Mouse (Mus musculus): ENCODE measurements around the gene Kif20b. TPM values are rescaled to one million over a fixed set of nuclear protein-coding genes. Genes with fewer than 3 reads are reported as not detected.

The Kif20b gene
- polyA plus RNA-seq, 1 experiment from 2014 or later: 89.3 TPM

DNA sequence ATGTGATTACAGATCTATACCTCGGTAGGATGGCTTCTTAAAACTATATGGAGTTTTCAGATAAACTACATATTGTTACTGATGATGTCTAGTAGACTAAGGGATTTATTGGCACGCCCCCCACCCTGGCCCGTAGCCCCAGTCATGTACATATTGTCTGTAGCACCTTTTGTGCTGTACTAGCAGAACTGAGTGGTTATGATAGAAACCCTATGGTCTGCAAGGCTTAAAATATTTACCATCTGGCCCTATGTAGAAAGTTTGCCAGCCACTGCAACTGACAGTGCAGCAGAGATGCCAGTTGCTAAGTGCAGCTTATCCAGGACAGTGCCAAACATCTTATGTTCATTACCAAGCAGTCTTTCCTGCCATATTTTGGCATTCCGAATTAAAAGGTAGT, 68.3 kb downstream of the Kif20b start:
- 64% methylated on average over 4 of the region's 4 CpGs for WGBS
- H3K36me3 ChIP-seq (ENCODE audit: insufficient read depth): no peaks in the 10 kb centered on the region
- no peaks in the 10 kb centered on the region for H3K9me3 ChIP-seq (ENCODE audit: low read depth, low read length)
- ATAC-seq (ENCODE audit: insufficient read depth) (no peak), DNase-seq (peak; percentile 13)
- H3K27me3 ChIP-seq (ENCODE audit: insufficient read depth, low read length): no peaks in the 10 kb centered on the region
- no peaks in the 10 kb centered on the region for H3K4me1 ChIP-seq (ENCODE audit: insufficient read depth)
- H3K9ac ChIP-seq: no peak overlapping the region
- no peak for TF ChIP-seq CTCF (IDR thresholded peaks at IDR 0.05; ENCODE audit: low read depth)
- H3K4me2 ChIP-seq: no peak overlapping the region
- H3K27ac ChIP-seq (ENCODE audit: low read depth): no peak overlapping the region
- H3K4me3 ChIP-seq (ENCODE audit: low read depth, low read length): no peak overlapping the region

GRCm38 (mm10) chr19:34992969-34993527, 70.9 kb downstream of the Kif20b start:
- ATAC-seq (ENCODE audit: insufficient read depth) (peak; percentile 63; the same call in 1 of the 2 replicates), DNase-seq (peak; percentile 80)
- peak; percentile 89 for TF ChIP-seq CTCF (IDR thresholded peaks at IDR 0.05; ENCODE audit: low read depth)
- Histone ChIP-seq H3K27me3 (ENCODE audit: insufficient read depth, low read length) (no peaks in the 10 kb centered on the region), H3K4me2 (no peak overlapping the region), H3K4me1 (ENCODE audit: insufficient read depth) (no peaks in the 10 kb centered on the region), H3K4me3 (ENCODE audit: low read depth, low read length) (no peak overlapping the region), H3K27ac (ENCODE audit: low read depth) (no peak overlapping the region), H3K36me3 (ENCODE audit: insufficient read depth) (no peaks in the 10 kb centered on the region), H3K9ac (no peak overlapping the region), H3K9me3 (ENCODE audit: low read depth, low read length) (no peaks in the 10 kb centered on the region)
- 9% methylated on average over 1 of the region's 1 CpGs for WGBS

GRCm38 (mm10) chr19:35015058-35015457, 92.9 kb downstream of the Kif20b start:
- Histone ChIP-seq H3K4me3 (ENCODE audit: low read depth, low read length) (no peak overlapping the region), H3K9ac (no peak overlapping the region), H3K36me3 (ENCODE audit: insufficient read depth) (no peaks in the 10 kb centered on the region), H3K4me2 (no peak overlapping the region), H3K4me1 (ENCODE audit: insufficient read depth) (no peaks in the 10 kb centered on the region), H3K27me3 (ENCODE audit: insufficient read depth, low read length) (no peaks in the 10 kb centered on the region), H3K27ac (ENCODE audit: low read depth) (no peak overlapping the region), H3K9me3 (ENCODE audit: low read depth, low read length) (no peaks in the 10 kb centered on the region)
- WGBS: 60% methylated on average over 3 of the region's 3 CpGs
- TF ChIP-seq CTCF (IDR thresholded peaks at IDR 0.05; ENCODE audit: low read depth): no peak
- ATAC-seq (ENCODE audit: insufficient read depth) (no peak), DNase-seq (no peak)

DNA sequence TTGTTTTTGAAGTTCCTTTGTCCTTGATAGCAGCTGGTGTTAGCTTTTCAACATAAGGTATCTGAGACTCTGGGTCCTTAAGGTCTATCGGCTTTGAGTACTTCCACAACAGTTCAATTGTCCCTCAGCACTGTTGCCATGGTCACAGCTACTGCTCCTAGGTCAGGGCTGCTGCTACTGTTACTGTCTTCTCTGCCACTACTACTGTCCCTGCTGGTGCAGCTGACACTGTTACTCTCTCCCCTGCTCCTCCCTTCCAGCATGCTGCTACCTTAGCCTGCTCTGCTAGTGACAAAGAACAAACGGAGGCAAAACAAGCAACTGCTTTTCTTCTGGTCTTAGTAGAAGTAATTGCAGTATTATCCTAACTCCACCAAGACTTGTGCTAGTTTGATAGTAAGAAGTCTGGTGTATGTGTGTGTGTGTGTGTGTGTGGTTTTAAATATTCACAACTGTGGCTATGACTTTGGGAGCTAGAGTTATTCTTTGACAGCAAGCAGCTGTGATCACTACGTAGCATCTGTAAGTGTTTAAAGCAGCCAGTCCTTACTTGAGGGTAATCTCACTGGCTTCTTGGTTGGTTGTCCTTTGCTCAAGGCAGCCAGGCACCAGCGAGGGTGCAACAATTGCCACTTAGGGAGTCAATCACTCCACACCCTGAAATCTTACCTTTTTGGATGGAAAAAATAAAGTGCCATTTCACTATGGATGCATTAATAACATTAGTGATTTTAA, 95.5 kb downstream of the Kif20b start:
- H3K27ac ChIP-seq (ENCODE audit: low read depth): no peak overlapping the region
- DNase-seq (peak; percentile 12), ATAC-seq (ENCODE audit: insufficient read depth) (no peak)
- no peaks in the 10 kb centered on the region for H3K9me3 ChIP-seq (ENCODE audit: low read depth, low read length)
- no peak overlapping the region for H3K4me3 ChIP-seq (ENCODE audit: low read depth, low read length)
- H3K4me1 ChIP-seq (ENCODE audit: insufficient read depth): no peaks in the 10 kb centered on the region
- H3K9ac ChIP-seq: no peak overlapping the region
- no peaks in the 10 kb centered on the region for H3K27me3 ChIP-seq (ENCODE audit: insufficient read depth, low read length)
- H3K36me3 ChIP-seq (ENCODE audit: insufficient read depth): no peaks in the 10 kb centered on the region
- 43% methylated on average over 4 of the region's 4 CpGs for WGBS
- TF ChIP-seq CTCF (IDR thresholded peaks at IDR 0.05; ENCODE audit: low read depth): no peak
- no peak overlapping the region for H3K4me2 ChIP-seq

DNA sequence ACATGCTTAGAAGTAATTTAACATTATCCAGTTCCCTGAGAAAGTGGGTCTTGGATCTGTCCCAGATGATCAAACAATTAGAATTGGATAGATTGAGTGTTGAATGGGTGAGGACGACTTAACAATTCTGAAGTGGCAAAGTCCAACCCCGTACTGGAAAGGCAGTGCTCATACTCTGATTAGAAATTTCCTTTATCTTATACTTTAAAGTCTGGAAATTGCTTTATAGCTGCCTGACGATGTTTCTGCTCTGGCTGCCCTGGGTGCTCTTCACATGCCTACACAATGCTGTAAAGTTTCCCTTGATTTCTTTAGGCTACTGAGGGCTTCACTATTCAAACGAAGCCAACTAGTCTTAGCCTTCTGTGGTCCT, 96.0 kb downstream of the Kif20b start:
- no peak for DNase-seq

More for the DNA sequence above, 96.0 kb downstream of the Kif20b start:
- H3K4me1 ChIP-seq (ENCODE audit: insufficient read depth): no peaks in the 10 kb centered on the region
- H3K4me3 ChIP-seq (ENCODE audit: low read depth, low read length): no peak overlapping the region
- WGBS: 47% methylated on average over 4 of the region's 4 CpGs
- H3K27me3 ChIP-seq (ENCODE audit: insufficient read depth, low read length): no peaks in the 10 kb centered on the region
- no peak for ATAC-seq (ENCODE audit: insufficient read depth)
- H3K4me2 ChIP-seq: no peak overlapping the region
- no peaks in the 10 kb centered on the region for H3K9me3 ChIP-seq (ENCODE audit: low read depth, low read length)
- no peak overlapping the region for H3K27ac ChIP-seq (ENCODE audit: low read depth)
- H3K36me3 ChIP-seq (ENCODE audit: insufficient read depth): no peaks in the 10 kb centered on the region
- no peak for TF ChIP-seq CTCF (IDR thresholded peaks at IDR 0.05; ENCODE audit: low read depth)
- no peak overlapping the region for H3K9ac ChIP-seq

MicroRNAs within 50 kb of the gene (microRNA counts, 519-probe panel; counts per million panel counts)
- microRNA mmu-miR-1950: 30.5 counts per million

Small RNA genes within 50 kb of the gene (microRNA-seq; reads per million reads assigned to microRNA genes)
- not detected for gene Mir1950 (ENCODE audit: borderline number of aligned reads)

Other genes starting within 250 kb of the Kif20b start
- gene Slc16a12, start 175.1 kb upstream of the Kif20b start, polyA plus RNA-seq (2014; fragmentation: Nextera tagmentation; extraction: Ambion mirVana): 13.4 and 15.4 TPM in 2 replicates
- gene Pank1, start 42.9 kb upstream of the Kif20b start, polyA plus RNA-seq (2014; fragmentation: Nextera tagmentation; extraction: Ambion mirVana): 10.0 and 10.3 TPM in 2 replicates